Mouse (Mus musculus): ENCODE results near the gene Adipoq.

DNA sequence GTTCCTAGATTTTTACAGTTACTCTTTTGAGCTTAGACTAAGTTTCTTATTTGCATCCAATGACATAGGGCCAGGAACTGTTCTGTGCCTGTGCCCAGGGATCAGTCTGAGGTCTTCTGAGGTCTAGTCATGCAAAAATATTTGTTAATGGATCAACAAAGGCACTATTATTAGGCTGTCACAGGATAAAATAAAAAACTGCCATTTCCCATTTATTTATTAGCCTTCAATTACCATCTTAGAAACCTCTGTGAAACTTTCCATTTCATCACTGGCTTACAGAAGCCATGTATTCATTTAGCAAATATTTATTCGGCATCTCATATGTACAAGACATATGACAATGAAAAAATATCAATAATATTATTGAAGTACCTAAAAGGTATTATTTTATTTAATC, 20.3 kb downstream of the Adipoq start:
- no peak for TF ChIP-seq CTCF (IDR thresholded peaks at IDR 0.05; ENCODE audit: low read depth, low read length)
- no peak for TF ChIP-seq TAL1 (conservative IDR thresholded peaks at IDR 0.05; ENCODE audit: low read depth, low read length)
- no peak for TF ChIP-seq GATA1 (IDR thresholded peaks at IDR 0.05; ENCODE audit: borderline replicate concordance, low read length)
